Mouse (Mus musculus): Measurements from ENCODE around the gene 4430402I18Rik. TPM values are rescaled to one million over a fixed set of nuclear protein-coding genes. Genes with fewer than 3 reads are reported as not detected.

Gene 4430402I18Rik
- polyA plus RNA-seq, 1 experiment from 2014 or later: 1.7 TPM

DNA sequence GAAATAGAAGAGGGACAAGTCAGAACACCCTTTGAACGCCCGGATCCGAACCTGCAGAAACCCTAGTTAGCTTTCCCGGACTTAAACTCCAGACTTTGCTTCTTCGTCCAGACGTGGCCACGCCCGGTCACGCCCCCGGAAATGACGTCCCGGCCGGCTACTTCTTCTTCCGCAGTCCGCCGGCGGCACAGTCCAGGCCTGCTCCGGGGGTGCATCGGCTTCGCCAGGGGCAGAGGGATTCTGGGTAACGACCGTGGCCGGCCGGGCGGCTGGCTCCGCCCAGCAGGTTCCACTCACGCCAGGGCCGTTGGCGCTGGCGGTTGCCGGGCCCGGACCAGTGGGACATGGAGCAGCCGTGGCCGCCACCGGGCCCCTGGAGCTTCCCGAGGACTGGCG is 22.6 kb upstream of the 4430402I18Rik start, which contains the start of gene Cdc37l1:
Gene Cdc37l1 (plus strand): TSS at position 159 of the 396 bp plus-strand sequence.
- H3K4me2 ChIP-seq: peak within 1 kb of the TSS; percentile 79
- ATAC-seq (ENCODE audit: insufficient read depth) (peak; percentile 99), DNase-seq (peak; percentile 99)
- peaks cover 21% of the 10 kb centered on the region; the same call in 1 of the 2 replicates for H3K36me3 ChIP-seq (ENCODE audit: insufficient read depth)
- peaks cover 7% of the 10 kb centered on the region for H3K4me1 ChIP-seq (ENCODE audit: insufficient read depth)
- no peaks in the 10 kb centered on the region; the same call in 1 of the 2 replicates for H3K9me3 ChIP-seq (ENCODE audit: low read depth, low read length)
- H3K4me3 ChIP-seq (ENCODE audit: low read depth, low read length): peak within 1 kb of the TSS; percentile 73
- peak within 1 kb of the TSS; percentile 90 for H3K9ac ChIP-seq
- peak within 1 kb of the TSS; percentile 89 for H3K27ac ChIP-seq (ENCODE audit: low read depth)
- WGBS: under 1% methylated on average over 37 of the region's 37 CpGs
- no peak for TF ChIP-seq CTCF (IDR thresholded peaks at IDR 0.05; ENCODE audit: low read depth)
- no peaks in the 10 kb centered on the region for H3K27me3 ChIP-seq (ENCODE audit: insufficient read depth, low read length)

DNA sequence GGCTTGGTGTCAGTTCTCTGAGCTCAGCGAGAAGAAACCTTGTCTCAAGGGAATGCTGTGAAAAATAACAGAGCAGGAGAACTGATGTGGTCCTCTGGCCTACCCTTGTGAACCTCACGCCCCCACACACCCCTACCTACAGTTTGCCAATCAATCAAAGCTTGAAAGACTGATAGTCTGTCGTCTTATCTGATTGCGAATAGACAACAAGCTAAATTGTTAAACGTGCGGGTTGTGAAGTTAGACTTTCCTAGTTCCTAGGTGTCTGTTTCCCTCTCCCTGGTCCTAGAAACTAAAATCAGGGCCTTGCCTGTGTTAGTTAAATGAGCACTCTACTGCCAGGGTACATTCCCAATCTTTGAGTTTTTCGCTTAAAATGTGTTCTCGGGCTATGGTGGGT is 21.9 kb upstream of the 4430402I18Rik start:
- ATAC-seq (ENCODE audit: insufficient read depth) (no peak), DNase-seq (no peak)
- no peak for TF ChIP-seq CTCF (IDR thresholded peaks at IDR 0.05; ENCODE audit: low read depth)
- Histone ChIP-seq H3K9ac (peak overlapping the region; percentile 90), H3K27ac (ENCODE audit: low read depth) (peak overlapping the region; percentile 65; the same call in 1 of the 2 replicates), H3K27me3 (ENCODE audit: insufficient read depth, low read length) (no peaks in the 10 kb centered on the region), H3K4me1 (ENCODE audit: insufficient read depth) (peaks cover 7% of the 10 kb centered on the region), H3K9me3 (ENCODE audit: low read depth, low read length) (no peaks in the 10 kb centered on the region; the same call in 1 of the 2 replicates), H3K4me2 (peak overlapping the region; percentile 79), H3K4me3 (ENCODE audit: low read depth, low read length) (peak overlapping the region; percentile 73), H3K36me3 (ENCODE audit: insufficient read depth) (peaks cover 14% of the 10 kb centered on the region; the same call in 1 of the 2 replicates)
- WGBS: 36% methylated on average over 8 of the region's 8 CpGs

DNA sequence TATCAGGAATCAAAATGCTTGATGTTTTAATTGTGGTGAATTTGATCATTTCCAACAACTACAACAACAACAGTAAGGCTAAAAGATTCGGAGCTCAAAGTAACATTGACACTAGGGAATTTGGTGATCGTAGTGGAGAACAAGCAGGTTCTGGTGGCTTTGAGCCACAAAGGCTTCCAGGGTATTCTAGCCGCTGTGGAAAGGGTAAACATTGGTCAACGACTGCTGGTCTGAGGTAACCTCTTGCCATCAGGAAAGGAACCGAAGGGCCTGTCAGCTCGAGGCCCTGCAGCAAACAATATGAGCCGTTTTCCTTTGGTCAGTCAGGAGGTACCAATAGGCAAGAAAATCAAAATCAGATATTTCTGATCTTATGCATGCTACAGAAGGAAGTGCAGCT is 15.0 kb upstream of the 4430402I18Rik start:
- Histone ChIP-seq H3K9ac (no peak overlapping the region), H3K4me1 (ENCODE audit: insufficient read depth) (no peaks in the 10 kb centered on the region), H3K4me3 (ENCODE audit: low read depth, low read length) (no peak overlapping the region), H3K27ac (ENCODE audit: low read depth) (no peak overlapping the region), H3K9me3 (ENCODE audit: low read depth, low read length) (no peaks in the 10 kb centered on the region), H3K4me2 (no peak overlapping the region), H3K36me3 (ENCODE audit: insufficient read depth) (no peaks in the 10 kb centered on the region), H3K27me3 (ENCODE audit: insufficient read depth, low read length) (no peaks in the 10 kb centered on the region)
- ATAC-seq (ENCODE audit: insufficient read depth) (no peak), DNase-seq (no peak)
- no peak for TF ChIP-seq CTCF (IDR thresholded peaks at IDR 0.05; ENCODE audit: low read depth)
- WGBS: 63% methylated on average over 7 of the region's 7 CpGs

DNA sequence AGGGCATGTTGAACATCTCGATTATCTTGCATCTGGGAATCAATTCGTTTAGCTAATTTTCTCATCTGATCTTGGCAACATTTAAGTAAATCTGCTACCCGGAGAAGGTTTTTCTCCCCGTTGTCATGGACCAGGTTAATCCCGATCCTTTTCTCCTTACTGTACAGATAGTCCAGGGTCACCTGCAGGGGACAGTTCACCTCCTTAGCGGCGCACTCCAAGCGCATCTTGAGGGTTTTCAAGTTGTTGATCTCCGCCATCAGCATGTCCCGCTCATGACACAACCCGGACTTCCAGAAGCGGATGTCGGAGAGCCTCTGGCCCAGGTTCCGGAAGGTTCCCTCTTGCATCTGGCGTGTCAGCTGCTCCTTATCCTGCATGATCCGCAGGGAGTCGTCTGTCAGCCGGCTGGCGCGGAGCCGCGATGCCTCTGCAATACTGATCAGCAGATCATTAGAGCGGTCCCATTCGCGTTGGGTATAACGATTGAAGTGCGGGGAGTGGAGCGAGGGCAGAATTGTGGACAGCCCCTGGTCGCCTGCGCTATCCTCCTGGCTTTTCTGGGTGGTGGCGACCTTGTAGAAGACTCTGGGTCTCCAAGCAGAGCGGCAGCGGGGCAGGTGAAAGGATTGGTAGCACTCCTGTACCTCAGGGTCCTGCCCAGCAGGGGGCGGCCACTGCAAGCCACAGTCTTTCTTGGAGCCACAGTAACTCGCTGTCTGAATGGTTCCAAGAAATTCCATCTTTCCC is 7.4 kb upstream of the 4430402I18Rik start:
- peak; percentile 85 for TF ChIP-seq CTCF (IDR thresholded peaks at IDR 0.05; ENCODE audit: low read depth)
- H3K27ac ChIP-seq (ENCODE audit: low read depth): no peak overlapping the region
- H3K27me3 ChIP-seq (ENCODE audit: insufficient read depth, low read length): 0 out of 2 replicates have a peak, but pooled peaks cover 4% of the 10 kb centered on the region
- no peaks in the 10 kb centered on the region for H3K36me3 ChIP-seq (ENCODE audit: insufficient read depth)
- H3K9me3 ChIP-seq (ENCODE audit: low read depth, low read length): no peaks in the 10 kb centered on the region
- H3K4me3 ChIP-seq (ENCODE audit: low read depth, low read length): peak overlapping the region; percentile 30
- WGBS: 15% methylated on average over 35 of the region's 35 CpGs
- DNase-seq: peak; percentile 84
- H3K4me1 ChIP-seq (ENCODE audit: insufficient read depth): no peaks in the 10 kb centered on the region; the same call in 1 of the 2 replicates
- peak overlapping the region; percentile 13; the same call in 1 of the 2 replicates for H3K9ac ChIP-seq
- peak overlapping the region; percentile 60 for H3K4me2 ChIP-seq
- ATAC-seq (ENCODE audit: insufficient read depth): peak; percentile 49; the same call in 1 of the 2 replicates

DNA sequence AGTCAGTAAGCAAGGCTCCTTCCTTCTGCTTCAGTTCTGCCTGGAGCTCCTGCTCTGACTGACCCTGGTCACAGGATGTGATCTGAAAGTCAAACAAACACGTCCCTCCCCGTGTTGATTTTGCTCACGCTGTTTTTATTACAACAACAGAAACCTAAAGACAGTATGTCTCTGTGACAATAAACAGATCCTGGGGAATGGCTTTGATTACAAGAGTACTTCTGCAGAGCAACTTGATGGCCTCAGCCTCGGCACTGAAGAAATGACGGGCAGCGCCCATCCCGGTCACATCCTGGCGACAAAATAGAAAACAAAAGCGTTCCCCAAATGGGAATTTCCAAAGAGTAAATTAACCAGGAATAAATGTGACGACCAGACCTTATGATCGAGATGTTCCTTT is 2.7 kb upstream of the 4430402I18Rik start:
- Histone ChIP-seq H3K27ac (ENCODE audit: low read depth) (no peak overlapping the region), H3K36me3 (ENCODE audit: insufficient read depth) (no peaks in the 10 kb centered on the region), H3K4me3 (ENCODE audit: low read depth, low read length) (no peak overlapping the region), H3K4me2 (no peak overlapping the region), H3K4me1 (ENCODE audit: insufficient read depth) (0 out of 2 replicates have a peak, but pooled peaks cover 3% of the 10 kb centered on the region), H3K9ac (no peak overlapping the region), H3K27me3 (ENCODE audit: insufficient read depth, low read length) (0 out of 2 replicates have a peak, but pooled peaks cover 4% of the 10 kb centered on the region), H3K9me3 (ENCODE audit: low read depth, low read length) (no peaks in the 10 kb centered on the region)
- no peak for ATAC-seq (ENCODE audit: insufficient read depth)
- no peak for DNase-seq
- TF ChIP-seq CTCF (IDR thresholded peaks at IDR 0.05; ENCODE audit: low read depth): no peak
- WGBS: 28% methylated on average over 11 of the region's 11 CpGs

DNA sequence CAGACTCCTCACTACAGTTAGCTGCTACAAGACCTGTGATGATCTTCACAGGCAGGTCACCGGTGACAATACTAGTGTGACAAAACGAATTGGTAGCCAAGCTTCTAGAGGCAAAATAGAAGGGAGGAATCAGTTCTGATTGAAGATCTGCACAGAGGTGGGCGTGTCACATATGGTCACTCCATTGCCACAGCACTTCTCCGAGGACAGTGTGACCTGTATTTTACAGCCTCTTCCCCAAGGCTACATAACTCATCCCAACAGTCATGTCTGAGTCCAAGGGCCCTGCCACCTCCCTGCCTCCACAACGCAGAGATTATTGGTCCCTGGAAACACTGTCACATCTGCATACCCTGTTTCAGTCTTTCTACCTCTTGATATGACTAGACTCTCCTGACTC is 1.6 kb upstream of the 4430402I18Rik start:
- TF ChIP-seq CTCF (IDR thresholded peaks at IDR 0.05; ENCODE audit: low read depth): no peak
- no peak for DNase-seq
- H3K9me3 ChIP-seq (ENCODE audit: low read depth, low read length): no peaks in the 10 kb centered on the region
- no peak overlapping the region for H3K4me2 ChIP-seq
- H3K4me3 ChIP-seq (ENCODE audit: low read depth, low read length): no peak overlapping the region
- ATAC-seq (ENCODE audit: insufficient read depth): no peak
- 81% methylated on average over 5 of the region's 5 CpGs for WGBS
- H3K27ac ChIP-seq (ENCODE audit: low read depth): no peak overlapping the region
- H3K27me3 ChIP-seq (ENCODE audit: insufficient read depth, low read length): no peaks in the 10 kb centered on the region
- H3K9ac ChIP-seq: no peak overlapping the region
- no peaks in the 10 kb centered on the region for H3K36me3 ChIP-seq (ENCODE audit: insufficient read depth)
- peaks cover 7% of the 10 kb centered on the region; the same call in 1 of the 2 replicates for H3K4me1 ChIP-seq (ENCODE audit: insufficient read depth)

DNA sequence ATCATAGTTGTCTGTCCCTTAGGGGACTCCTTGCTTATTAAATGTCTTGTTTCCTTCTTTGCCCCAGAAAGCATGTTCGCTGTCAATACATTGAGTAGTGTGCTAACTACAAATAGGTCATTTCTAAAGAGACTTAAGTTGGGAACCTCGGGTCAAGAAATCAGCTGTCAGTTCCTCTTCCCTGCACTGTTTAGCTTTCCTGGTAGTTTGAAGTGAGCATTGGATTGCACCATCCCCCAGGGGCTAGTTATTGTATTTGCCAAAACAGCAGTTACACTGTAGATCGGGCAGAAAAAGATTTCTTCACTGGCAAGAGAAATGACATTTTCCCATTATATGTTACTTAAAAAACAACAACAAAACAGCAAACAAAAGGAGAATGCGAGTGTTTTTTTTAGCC is 578 bp upstream of the 4430402I18Rik start:
- 66% methylated on average over 4 of the region's 4 CpGs for WGBS
- Histone ChIP-seq H3K4me1 (ENCODE audit: insufficient read depth) (peaks cover 7% of the 10 kb centered on the region; the same call in 1 of the 2 replicates), H3K27me3 (ENCODE audit: insufficient read depth, low read length) (no peaks in the 10 kb centered on the region), H3K36me3 (ENCODE audit: insufficient read depth) (no peaks in the 10 kb centered on the region), H3K4me3 (ENCODE audit: low read depth, low read length) (no peak overlapping the region), H3K9me3 (ENCODE audit: low read depth, low read length) (no peaks in the 10 kb centered on the region), H3K9ac (no peak overlapping the region), H3K27ac (ENCODE audit: low read depth) (no peak overlapping the region), H3K4me2 (no peak overlapping the region)
- DNase-seq: no peak
- TF ChIP-seq CTCF (IDR thresholded peaks at IDR 0.05; ENCODE audit: low read depth): no peak
- ATAC-seq (ENCODE audit: insufficient read depth): no peak
